Mouse (Mus musculus) liver, embryonic 11.5 days (tissue): ENCODE results near the gene Zfhx3. TPM values are rescaled to one million over a fixed set of nuclear protein-coding genes. Genes with fewer than 3 reads are reported as not detected.
A peak's percentile ranks its signal among the peaks of the same experiment; 100 is the strongest.

ENCODE experiments used
- ATAC-seq: fragments of 200-750 bp; cut with Nextera tagmentation; replicated peaks from 2 replicates; pipeline ENCODE4 v1.8.0; 2017; ENCODE audit warnings: moderate number of reproducible peaks, mild to moderate bottlenecking, moderate TSS enrichment, moderate library complexity; ENCODE audit not compliant: low FRiP score
- DNase-seq: peaks from one replicate; pipeline ENCODE4 v3.0.0-alpha.2; 2017; ENCODE audit warnings: low spot score
- H3K27ac ChIP-seq: fragments of 300-500 bp; sonication (generic); 2 replicates; pipeline ENCODE4 v1.5.1; 2014; ENCODE audit warnings: mild to moderate bottlenecking, low read depth, low read length, control low read depth
- H3K27me3 ChIP-seq: fragments of 300-500 bp; sonication (generic); replicated peaks from 2 replicates; pipeline ENCODE4 v1.6.1; 2014; ENCODE audit warnings: low read length, mixed read lengths; ENCODE audit not compliant: control insufficient read depth, insufficient read depth
- H3K36me3 ChIP-seq: fragments of 300-500 bp; sonication (generic); 2 replicates; pipeline ENCODE4 v1.6.1; 2014; ENCODE audit warnings: mild to moderate bottlenecking, low read length, moderate library complexity, mixed read lengths; ENCODE audit not compliant: control insufficient read depth, insufficient read depth
- H3K4me1 ChIP-seq: fragments of 300-500 bp; sonication (generic); replicated peaks from 2 replicates; pipeline ENCODE4 v1.6.1; 2014; ENCODE audit warnings: low read length, mixed read lengths; ENCODE audit not compliant: control insufficient read depth, insufficient read depth
- H3K4me2 ChIP-seq: fragments of 300-500 bp; sonication (generic); 2 replicates; pipeline ENCODE4 v1.6.1; 2014; ENCODE audit warnings: mild to moderate bottlenecking, control low read depth, moderate library complexity
- H3K4me3 ChIP-seq: fragments of 300-500 bp; sonication (generic); 2 replicates; pipeline ENCODE4 v1.5.1; 2014; ENCODE audit warnings: low read depth, low read length, control low read depth
- H3K9ac ChIP-seq: fragments of 300-500 bp; sonication (generic); 2 replicates; pipeline ENCODE4 v1.6.1; 2014; ENCODE audit warnings: low read depth, low read length, control low read depth
- H3K9me3 ChIP-seq: fragments of 300-500 bp; sonication (generic); 2 replicates; pipeline ENCODE4 v1.6.1; 2016; ENCODE audit warnings: low read length, inconsistent platforms, mixed read lengths; ENCODE audit not compliant: control insufficient read depth
- WGBS: fragments of 180-500 bp; shearing (Covaris S2); extraction: QIAGEN DNeasy Blood & Tissue Kit; methylation state at CpG from one replicate; pipeline ENCODE4 v1.1.7; 2014; 5-methylcytosine and 5-hydroxymethylcytosine counted together
- polyA plus RNA-seq: library from polyadenylated mRNA; unstranded; fragments of >200 nt; fragmentation: Nextera tagmentation; extraction: Ambion mirVana; gene quantifications from 2 replicates; pipeline ENCODE4 v1.2.1, GENCODE M21; 2014

Gene Zfhx3
- polyA plus RNA-seq, 1 experiment from 2014 or later = 6.1 TPM

- Histone ChIP-seq H3K27me3 (no peaks in the 10 kb centered on the region), H3K4me2 (no peak overlapping the region), H3K4me1 (peaks cover 3% of the 10 kb centered on the region; the same call in 1 of the 2 replicates), H3K36me3 (peaks cover 5% of the 10 kb centered on the region; the same call in 1 of the 2 replicates), H3K4me3 (no peak overlapping the region), H3K9ac (no peak overlapping the region), H3K9me3 (no peaks in the 10 kb centered on the region), H3K27ac (no peak overlapping the region)
- no peak for DNase-seq
- ATAC-seq = no peak
- 90% methylated on average over 15 of the region's 15 CpGs for WGBS
Observed at GRCm38 (mm10) chr8:108800357-108800756, 857.9 kb downstream of the Zfhx3 start.

GRCm38 (mm10) chr8:108803017-108803416 is 860.6 kb downstream of the Zfhx3 start:
- Histone ChIP-seq H3K9me3 (no peaks in the 10 kb centered on the region), H3K4me3 (no peak overlapping the region), H3K9ac (no peak overlapping the region), H3K4me2 (no peak overlapping the region), H3K27me3 (no peaks in the 10 kb centered on the region), H3K36me3 (no peaks in the 10 kb centered on the region; the same call in 1 of the 2 replicates), H3K27ac (no peak overlapping the region), H3K4me1 (peaks cover 3% of the 10 kb centered on the region; the same call in 1 of the 2 replicates)
- ATAC-seq (no peak), DNase-seq (no peak)
- 67% methylated on average over 6 of the region's 6 CpGs for WGBS

GRCm38 (mm10) chr8:108811694-108812093 is 869.2 kb downstream of the Zfhx3 start:
- ATAC-seq = no peak

GRCm38 (mm10) chr8:108813375-108813774 is 870.9 kb downstream of the Zfhx3 start:
- Histone ChIP-seq H3K27ac (no peak overlapping the region), H3K9me3 (no peaks in the 10 kb centered on the region), H3K9ac (no peak overlapping the region), H3K36me3 (no peaks in the 10 kb centered on the region), H3K27me3 (no peaks in the 10 kb centered on the region), H3K4me3 (no peak overlapping the region), H3K4me2 (no peak overlapping the region), H3K4me1 (no peaks in the 10 kb centered on the region)
- WGBS = 66% methylated on average over 12 of the region's 12 CpGs
- DNase-seq (no peak), ATAC-seq (no peak)

More at GRCm38 (mm10) chr8:108811694-108812093, 869.2 kb downstream of the Zfhx3 start:
- no peak for DNase-seq
- H3K4me1 ChIP-seq = no peaks in the 10 kb centered on the region
- no peaks in the 10 kb centered on the region for H3K9me3 ChIP-seq
- WGBS = 80% methylated on average over 10 of the region's 10 CpGs
- no peaks in the 10 kb centered on the region for H3K36me3 ChIP-seq
- H3K9ac ChIP-seq = no peak overlapping the region
- H3K27ac ChIP-seq = no peak overlapping the region
- no peak overlapping the region for H3K4me3 ChIP-seq
- H3K27me3 ChIP-seq = no peaks in the 10 kb centered on the region
- no peak overlapping the region for H3K4me2 ChIP-seq

- H3K4me1 ChIP-seq = peaks cover 26% of the 10 kb centered on the region
- no peaks in the 10 kb centered on the region for H3K36me3 ChIP-seq
- H3K27ac ChIP-seq = no peak overlapping the region
- H3K4me2 ChIP-seq = no peak overlapping the region
- ATAC-seq (no peak), DNase-seq (no peak)
- no peak overlapping the region for H3K4me3 ChIP-seq
- no peaks in the 10 kb centered on the region for H3K9me3 ChIP-seq
- no peak overlapping the region for H3K9ac ChIP-seq
- 48% methylated on average over 8 of the region's 8 CpGs for WGBS
- no peaks in the 10 kb centered on the region for H3K27me3 ChIP-seq
Observed at GRCm38 (mm10) chr8:108819271-108819671, 876.8 kb downstream of the Zfhx3 start.

GRCm38 (mm10) chr8:108819826-108820225 is 877.4 kb downstream of the Zfhx3 start:
- ATAC-seq = peak; percentile 76
- 10% methylated on average over 3 of the region's 3 CpGs for WGBS
- no peak overlapping the region for H3K9ac ChIP-seq
- no peaks in the 10 kb centered on the region for H3K27me3 ChIP-seq
- no peaks in the 10 kb centered on the region for H3K36me3 ChIP-seq
- peak overlapping the region; percentile 22; the same call in 1 of the 2 replicates for H3K4me3 ChIP-seq
- H3K4me1 ChIP-seq = peaks cover 26% of the 10 kb centered on the region
- peak overlapping the region; percentile 38; the same call in 1 of the 2 replicates for H3K27ac ChIP-seq
- no peaks in the 10 kb centered on the region for H3K9me3 ChIP-seq
- peak overlapping the region; percentile 65 for H3K4me2 ChIP-seq
- no peak for DNase-seq

GRCm38 (mm10) chr8:108820634-108821033 is 878.2 kb downstream of the Zfhx3 start:
- no peaks in the 10 kb centered on the region for H3K36me3 ChIP-seq
- H3K4me3 ChIP-seq = peak overlapping the region; percentile 22
- peaks cover 26% of the 10 kb centered on the region for H3K4me1 ChIP-seq
- no peak overlapping the region for H3K9ac ChIP-seq
- 11% methylated on average over 6 of the region's 6 CpGs for WGBS
- H3K9me3 ChIP-seq = no peaks in the 10 kb centered on the region
- ATAC-seq = peak; percentile 95
- H3K4me2 ChIP-seq = peak overlapping the region; percentile 65
- H3K27me3 ChIP-seq = no peaks in the 10 kb centered on the region
- H3K27ac ChIP-seq = no peak overlapping the region
- DNase-seq = no peak

GRCm38 (mm10) chr8:108822841-108823266 is 880.4 kb downstream of the Zfhx3 start:
- no peak overlapping the region for H3K4me3 ChIP-seq
- DNase-seq (no peak), ATAC-seq (no peak)
- WGBS = 68% methylated on average over 15 of the region's 15 CpGs
- peaks cover 28% of the 10 kb centered on the region for H3K4me1 ChIP-seq
- no peaks in the 10 kb centered on the region for H3K36me3 ChIP-seq
- H3K27me3 ChIP-seq = no peaks in the 10 kb centered on the region
- no peak overlapping the region for H3K27ac ChIP-seq
- H3K9me3 ChIP-seq = no peaks in the 10 kb centered on the region
- H3K4me2 ChIP-seq = no peak overlapping the region
- no peak overlapping the region for H3K9ac ChIP-seq

GRCm38 (mm10) chr8:108824049-108824448 is 881.6 kb downstream of the Zfhx3 start:
- DNase-seq (no peak), ATAC-seq (no peak)
- Histone ChIP-seq H3K9me3 (no peaks in the 10 kb centered on the region), H3K4me3 (no peak overlapping the region), H3K9ac (no peak overlapping the region), H3K36me3 (no peaks in the 10 kb centered on the region), H3K27me3 (no peaks in the 10 kb centered on the region), H3K4me1 (peaks cover 28% of the 10 kb centered on the region), H3K27ac (no peak overlapping the region), H3K4me2 (no peak overlapping the region)
- 87% methylated on average over 4 of the region's 4 CpGs for WGBS
